Mouse (Mus musculus) olfactory bulb, adult 2 months (tissue): ENCODE measurements at regions not wholly inside any gene's neighbourhood (a gene's known extent, or its start where the extent isn't known, plus 50 kb on each side); places are given as distances from the start of the nearest gene placed in this dataset.

Experiments
- H3K27ac ChIP-seq: fragments of 200-500 bp; 2 replicates; pipeline ENCODE4 v1.5.1; 2012; ENCODE audit warnings: low read depth, low read length; ENCODE audit not compliant: insufficient read depth
- H3K4me1 ChIP-seq: fragments of 200-500 bp; 2 replicates; pipeline ENCODE4 v1.6.1; 2012; ENCODE audit warnings: low read length; ENCODE audit not compliant: control insufficient read depth, insufficient read depth
- H3K4me3 ChIP-seq: fragments of 200-500 bp; 2 replicates; pipeline ENCODE4 v1.5.1; 2012; ENCODE audit warnings: mild to moderate bottlenecking, low read depth, low read length, moderate library complexity; ENCODE audit not compliant: insufficient read depth
- CTCF ChIP-seq: fragments of 200-500 bp; IDR thresholded peaks from 2 replicates; pipeline ENCODE4 v1.5.1; 2012; ENCODE audit warnings: low read depth, mild to moderate bottlenecking, low read length, moderate library complexity; ENCODE audit not compliant: insufficient read depth
- POLR2A ChIP-seq: fragments of 200-500 bp; IDR thresholded peaks from 2 replicates; pipeline ENCODE4 v1.6.1; 2012; ENCODE audit warnings: mild to moderate bottlenecking, low read depth, low read length, moderate library complexity; ENCODE audit not compliant: insufficient read depth
- WGBS: fragments of 180-500 bp; shearing (Covaris S2); methylation state at CpG from one replicate; pipeline ENCODE4 v1.1.7; 2018; 5-methylcytosine and 5-hydroxymethylcytosine counted together

- Histone ChIP-seq H3K27ac (no peak overlapping the region), H3K4me3 (no peak overlapping the region), H3K4me1 (no peaks in the 10 kb centered on the region)
- TF ChIP-seq CTCF = no peak
- TF ChIP-seq POLR2A = no peak
- WGBS = 60% methylated on average over 4 of the region's 4 CpGs
These were observed 231.2 kb downstream of the Mbip start for GRCm38 (mm10) chr12:56114446-56114845.

- Histone ChIP-seq H3K4me3 (no peak overlapping the region), H3K4me1 (no peaks in the 10 kb centered on the region)
These were observed 245.3 kb downstream of the Brms1l start for GRCm38 (mm10) chr12:56081406-56081805.

GRCm38 (mm10) chr12:56064183-56064582, 228.1 kb downstream of the Brms1l start:
- Histone ChIP-seq H3K27ac (no peak overlapping the region), H3K4me3 (no peak overlapping the region), H3K4me1 (no peaks in the 10 kb centered on the region)
- TF ChIP-seq POLR2A (no peak), CTCF (no peak)
- 49% methylated on average over 7 of the region's 7 CpGs for WGBS

More at GRCm38 (mm10) chr12:56081406-56081805, 245.3 kb downstream of the Brms1l start:
- H3K27ac ChIP-seq = no peak overlapping the region
- TF ChIP-seq CTCF (no peak), POLR2A (no peak)

GRCm38 (mm10) chr12:56058876-56059275, 222.8 kb downstream of the Brms1l start:
- TF ChIP-seq CTCF (no peak), POLR2A (no peak)
- no peak overlapping the region for H3K27ac ChIP-seq
- H3K4me3 ChIP-seq = no peak overlapping the region
- no peaks in the 10 kb centered on the region for H3K4me1 ChIP-seq
- WGBS = 84% methylated on average over 10 of the region's 10 CpGs

GRCm38 (mm10) chr12:56058463-56058862, 222.3 kb downstream of the Brms1l start:
- WGBS = 8% methylated on average over 17 of the region's 17 CpGs
- TF ChIP-seq POLR2A = no peak
- peak; percentile 94 for TF ChIP-seq CTCF
- Histone ChIP-seq H3K4me3 (no peak overlapping the region), H3K27ac (no peak overlapping the region), H3K4me1 (no peaks in the 10 kb centered on the region)

- Histone ChIP-seq H3K4me1 (no peaks in the 10 kb centered on the region), H3K27ac (no peak overlapping the region), H3K4me3 (no peak overlapping the region)
- TF ChIP-seq POLR2A = no peak
- TF ChIP-seq CTCF = no peak
- 62% methylated on average over 6 of the region's 6 CpGs for WGBS
These were observed 219.3 kb downstream of the Brms1l start for GRCm38 (mm10) chr12:56055382-56055781.

GRCm38 (mm10) chr12:56046050-56046449, 209.9 kb downstream of the Brms1l start:
- Histone ChIP-seq H3K4me1 (no peaks in the 10 kb centered on the region), H3K27ac (no peak overlapping the region), H3K4me3 (no peak overlapping the region)
- TF ChIP-seq CTCF = no peak
- no peak for TF ChIP-seq POLR2A
- WGBS = 86% methylated on average over 3 of the region's 3 CpGs

- no peak for TF ChIP-seq POLR2A
- TF ChIP-seq CTCF = no peak
- WGBS = 19% methylated on average over 7 of the region's 7 CpGs
These were observed 184.9 kb downstream of the Brms1l start for GRCm38 (mm10) chr12:56020954-56021514.

GRCm38 (mm10) chr12:56020547-56020946, 184.4 kb downstream of the Brms1l start:
- Histone ChIP-seq H3K4me1 (no peaks in the 10 kb centered on the region), H3K27ac (no peak overlapping the region), H3K4me3 (no peak overlapping the region)
- 33% methylated on average over 1 of the region's 1 CpGs for WGBS
- TF ChIP-seq POLR2A = no peak
- TF ChIP-seq CTCF = no peak

More at GRCm38 (mm10) chr12:56020954-56021514, 184.9 kb downstream of the Brms1l start:
- Histone ChIP-seq H3K27ac (no peak overlapping the region), H3K4me1 (no peaks in the 10 kb centered on the region), H3K4me3 (no peak overlapping the region)

GRCm38 (mm10) chr12:56009976-56010375, 173.9 kb downstream of the Brms1l start:
- Histone ChIP-seq H3K4me3 (no peak overlapping the region), H3K27ac (no peak overlapping the region), H3K4me1 (no peaks in the 10 kb centered on the region)
- no peak for TF ChIP-seq POLR2A
- no peak for TF ChIP-seq CTCF
- WGBS = 74% methylated on average over 4 of the region's 4 CpGs
